Mouse (Mus musculus): ENCODE data around the gene Kmt2a. TPM values are rescaled to one million over a fixed set of nuclear protein-coding genes. Genes with fewer than 3 reads are reported as not detected.
"Not testable (repeated sequence)": the region's sequence is repeated elsewhere in the genome, so short reads cannot be mapped to it uniquely, and the experiment has no call there.

Gene Kmt2a
- total and polyA plus RNA-seq, 3 experiments, result 6.3 to 143 (median 10.0) TPM

DNA sequence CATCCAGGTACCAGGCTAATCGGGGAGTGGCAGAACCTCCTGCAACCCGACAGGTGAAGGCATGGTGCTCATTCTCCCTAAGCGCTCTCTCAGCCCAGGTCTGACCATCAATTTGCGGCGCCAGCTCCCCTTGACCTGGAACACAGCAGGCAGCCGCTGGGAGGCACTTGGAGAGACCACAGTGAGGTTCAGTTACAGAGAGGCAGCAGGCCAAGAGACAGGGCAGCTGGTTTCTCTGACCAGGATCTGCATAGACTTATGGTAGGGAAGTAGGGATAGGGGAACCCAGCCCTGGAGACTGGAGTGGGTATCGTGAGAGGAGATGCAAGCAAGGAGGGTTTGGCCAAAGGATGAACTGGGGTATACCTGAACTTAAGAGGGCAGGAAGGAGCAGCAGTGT is 82.8 kb downstream of the Kmt2a start:
- Histone ChIP-seq H3K9me3 (replicated peaks) (no peaks in the 10 kb centered on the region), H3K36me3 (replicated peaks) (peaks cover 3% of the 10 kb centered on the region), H3K4me1 (ENCODE audit: insufficient read depth, low read depth, low read length) (peaks cover 26% of the 10 kb centered on the region), H3K4me3 (ENCODE audit: low read depth, low read length) (no peak overlapping the region; the same call in 1 of the 2 replicates), H3K27me3 (ENCODE audit: insufficient read depth, low read length) (peaks cover 52% of the 10 kb centered on the region)
- ATAC-seq (ENCODE audit: extremely low read depth, insufficient number of reproducible peaks, low FRiP score, poor library complexity, severe bottlenecking) (no peak), DNase-seq (ENCODE audit: low spot score) (no peak)
- TF ChIP-seq CTCF (IDR thresholded peaks at IDR 0.05; ENCODE audit: low read depth, low read length) (no peak), GATA2 (IDR thresholded peaks at IDR 0.05; ENCODE audit: borderline replicate concordance, low read depth, low read length) (no peak), POLR2AphosphoS5 (IDR thresholded peaks at IDR 0.05; ENCODE audit: insufficient replicate concordance, low read depth, low read length) (no peak), GATA1 (IDR thresholded peaks at IDR 0.05; ENCODE audit: borderline replicate concordance, low read length) (no peak), TAL1 (conservative IDR thresholded peaks at IDR 0.05; ENCODE audit: low read depth, low read length) (no peak)

DNA sequence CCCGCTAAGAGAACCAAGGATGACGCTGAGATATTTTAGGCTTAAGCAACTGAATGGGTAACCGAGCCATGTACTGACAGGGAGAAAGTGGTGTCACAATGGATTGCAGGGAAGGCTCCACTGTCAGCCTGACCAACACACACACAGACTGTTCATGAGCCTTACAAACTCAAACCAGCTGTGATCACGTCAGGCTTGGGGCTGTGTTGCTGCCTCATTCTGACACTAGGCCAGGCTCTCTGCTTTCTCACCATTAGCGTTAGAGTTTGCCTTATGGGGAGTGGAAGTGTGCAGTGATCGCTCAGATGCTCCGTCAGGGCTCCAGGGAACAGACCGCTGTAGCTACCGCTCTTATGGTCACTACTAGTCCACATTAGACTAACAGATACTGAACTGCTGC is 88.3 kb downstream of the Kmt2a start:
- H3K9me3 ChIP-seq (replicated peaks), result no peaks in the 10 kb centered on the region
- TF ChIP-seq GATA1 (IDR thresholded peaks at IDR 0.05; ENCODE audit: borderline replicate concordance, low read length), result no peak
- TF ChIP-seq GATA2 (IDR thresholded peaks at IDR 0.05; ENCODE audit: borderline replicate concordance, low read depth, low read length), result no peak
- TF ChIP-seq CTCF (IDR thresholded peaks at IDR 0.05; ENCODE audit: low read depth, low read length), result no peak
- no peak for TF ChIP-seq TAL1 (conservative IDR thresholded peaks at IDR 0.05; ENCODE audit: low read depth, low read length)
- TF ChIP-seq POLR2AphosphoS5 (IDR thresholded peaks at IDR 0.05; ENCODE audit: insufficient replicate concordance, low read depth, low read length), result no peak
- H3K4me1 ChIP-seq (ENCODE audit: insufficient read depth, low read depth, low read length), result no peaks in the 10 kb centered on the region
- peaks cover 26% of the 10 kb centered on the region for H3K27me3 ChIP-seq (ENCODE audit: insufficient read depth, low read length)
- peaks cover 37% of the 10 kb centered on the region for H3K36me3 ChIP-seq (replicated peaks)
- DNase-seq (ENCODE audit: low spot score) (no peak), ATAC-seq (ENCODE audit: extremely low read depth, insufficient number of reproducible peaks, low FRiP score, poor library complexity, severe bottlenecking) (no peak)
- no peak overlapping the region for H3K4me3 ChIP-seq (ENCODE audit: low read depth, low read length)

DNA sequence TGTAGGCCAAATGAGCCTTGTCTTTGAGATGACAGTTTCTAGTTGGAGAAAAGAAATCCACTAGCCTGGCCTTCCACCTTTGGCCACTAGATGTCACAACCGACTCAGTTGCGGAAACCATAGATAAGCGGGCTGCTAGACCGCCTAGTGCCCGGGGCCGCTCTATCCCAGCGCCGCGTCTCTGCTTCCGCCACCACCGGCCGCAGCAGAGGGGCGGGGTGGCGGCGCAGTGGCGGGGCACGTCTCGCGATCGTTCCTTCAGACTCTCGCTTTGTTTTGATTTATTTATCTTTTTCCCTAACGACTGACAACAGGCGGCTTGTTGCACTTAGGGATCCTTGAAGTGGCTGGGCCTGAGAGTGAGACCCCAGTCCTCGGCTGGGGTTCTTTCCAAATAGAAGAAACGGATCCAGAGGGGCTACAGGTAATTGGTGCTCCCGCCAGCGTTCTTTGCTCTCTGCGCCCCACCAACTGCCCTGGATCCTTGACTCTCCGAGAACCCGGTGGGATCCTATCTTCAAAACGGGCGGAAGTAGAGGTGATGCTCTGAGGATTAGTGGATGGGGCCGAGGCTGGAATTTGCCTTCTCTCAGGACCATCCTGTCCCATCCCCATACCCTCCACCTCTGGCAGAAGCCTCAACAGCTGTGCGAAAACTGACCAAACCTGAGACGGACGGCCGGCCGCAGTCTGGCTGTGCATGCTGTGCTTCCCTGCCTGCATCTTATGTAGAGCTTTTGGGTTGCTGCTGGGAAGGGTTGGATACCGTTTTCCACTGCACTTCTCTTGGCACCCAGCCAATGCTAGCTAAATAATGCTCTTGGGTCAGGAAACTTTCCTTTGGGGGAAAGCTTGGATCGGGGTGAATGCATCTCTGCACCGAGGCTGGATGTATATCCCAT is 108.1 kb downstream of the Kmt2a start:
- H3K4me3 ChIP-seq (ENCODE audit: low read depth, low read length), result peak overlapping the region; percentile 79
- TF ChIP-seq CTCF (IDR thresholded peaks at IDR 0.05; ENCODE audit: low read depth, low read length) (peak; percentile 81), GATA1 (IDR thresholded peaks at IDR 0.05; ENCODE audit: borderline replicate concordance, low read length) (no peak)
- DNase-seq (ENCODE audit: low spot score) (peak; percentile 86), ATAC-seq (ENCODE audit: extremely low read depth, insufficient number of reproducible peaks, low FRiP score, poor library complexity, severe bottlenecking) (peak; percentile 99)
- no peaks in the 10 kb centered on the region for H3K9me3 ChIP-seq (replicated peaks)
- no peaks in the 10 kb centered on the region for H3K27me3 ChIP-seq (ENCODE audit: insufficient read depth, low read length)
- peaks cover 9% of the 10 kb centered on the region for H3K36me3 ChIP-seq (replicated peaks)
- H3K4me1 ChIP-seq (ENCODE audit: insufficient read depth, low read depth, low read length), result peaks cover 21% of the 10 kb centered on the region

DNA sequence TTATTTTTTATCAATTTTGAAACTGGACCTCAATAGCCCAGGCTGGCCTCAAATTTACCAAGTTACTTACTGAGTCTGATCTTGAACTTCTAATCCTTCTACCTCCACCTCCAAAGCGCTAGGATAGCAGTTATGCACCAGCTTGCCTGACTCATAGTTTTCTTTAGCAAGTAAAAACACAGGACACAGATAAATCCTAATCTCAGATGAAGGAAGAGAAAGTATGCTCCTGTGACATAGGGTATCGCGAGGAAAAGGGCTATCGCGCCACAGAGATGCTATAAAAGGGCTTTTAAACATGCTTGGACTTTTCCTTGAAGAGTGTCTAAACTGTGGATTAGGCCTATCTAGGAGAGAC is 108.7 kb downstream of the Kmt2a start:
- H3K4me3 ChIP-seq (ENCODE audit: low read depth, low read length), result peak overlapping the region; percentile 79; the same call in 1 of the 2 replicates
- no peak for ATAC-seq (ENCODE audit: extremely low read depth, insufficient number of reproducible peaks, low FRiP score, poor library complexity, severe bottlenecking)
- TF ChIP-seq POLR2AphosphoS5 (IDR thresholded peaks at IDR 0.05; ENCODE audit: insufficient replicate concordance, low read depth, low read length) (no peak), TAL1 (conservative IDR thresholded peaks at IDR 0.05; ENCODE audit: low read depth, low read length) (no peak), GATA1 (IDR thresholded peaks at IDR 0.05; ENCODE audit: borderline replicate concordance, low read length) (no peak), CTCF (IDR thresholded peaks at IDR 0.05; ENCODE audit: low read depth, low read length) (no peak), GATA2 (IDR thresholded peaks at IDR 0.05; ENCODE audit: borderline replicate concordance, low read depth, low read length) (no peak)

DNA sequence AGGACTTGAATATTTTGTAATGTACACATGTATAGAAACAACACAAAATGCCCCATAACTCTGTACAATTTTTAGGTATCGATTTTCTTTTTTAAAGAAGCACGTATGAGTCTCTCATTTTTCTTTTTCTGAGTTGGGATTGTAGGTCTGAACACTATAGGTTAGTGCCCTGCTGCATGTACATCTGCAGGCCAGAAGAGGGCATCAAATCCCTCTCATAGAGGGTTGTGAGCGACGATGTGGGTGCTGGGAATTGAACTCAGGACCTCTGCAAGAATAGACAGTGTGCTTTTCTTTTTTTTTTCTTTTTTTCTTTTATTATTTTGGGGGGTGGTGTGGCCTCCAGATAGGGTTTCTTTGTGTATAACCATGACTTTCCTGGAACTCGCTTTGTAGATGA is 109.7 kb downstream of the Kmt2a start:
- DNase-seq (ENCODE audit: low spot score) (no peak), ATAC-seq (ENCODE audit: extremely low read depth, insufficient number of reproducible peaks, low FRiP score, poor library complexity, severe bottlenecking) (no peak)
- TF ChIP-seq CTCF (IDR thresholded peaks at IDR 0.05; ENCODE audit: low read depth, low read length) (no peak), GATA2 (IDR thresholded peaks at IDR 0.05; ENCODE audit: borderline replicate concordance, low read depth, low read length) (no peak), TAL1 (conservative IDR thresholded peaks at IDR 0.05; ENCODE audit: low read depth, low read length) (no peak), POLR2AphosphoS5 (IDR thresholded peaks at IDR 0.05; ENCODE audit: insufficient replicate concordance, low read depth, low read length) (no peak), GATA1 (IDR thresholded peaks at IDR 0.05; ENCODE audit: borderline replicate concordance, low read length) (no peak)
- Histone ChIP-seq H3K4me1 (ENCODE audit: insufficient read depth, low read depth, low read length) (peaks cover 21% of the 10 kb centered on the region), H3K27me3 (ENCODE audit: insufficient read depth, low read length) (no peaks in the 10 kb centered on the region), H3K9me3 (replicated peaks) (no peaks in the 10 kb centered on the region), H3K4me3 (ENCODE audit: low read depth, low read length) (no peak overlapping the region), H3K36me3 (replicated peaks) (peaks cover 6% of the 10 kb centered on the region)

More for the DNA sequence above, 108.7 kb downstream of the Kmt2a start:
- no peak for DNase-seq (ENCODE audit: low spot score)
- Histone ChIP-seq H3K9me3 (replicated peaks) (no peaks in the 10 kb centered on the region), H3K27me3 (ENCODE audit: insufficient read depth, low read length) (no peaks in the 10 kb centered on the region), H3K36me3 (replicated peaks) (peaks cover 9% of the 10 kb centered on the region), H3K4me1 (ENCODE audit: insufficient read depth, low read depth, low read length) (peaks cover 21% of the 10 kb centered on the region)

DNA sequence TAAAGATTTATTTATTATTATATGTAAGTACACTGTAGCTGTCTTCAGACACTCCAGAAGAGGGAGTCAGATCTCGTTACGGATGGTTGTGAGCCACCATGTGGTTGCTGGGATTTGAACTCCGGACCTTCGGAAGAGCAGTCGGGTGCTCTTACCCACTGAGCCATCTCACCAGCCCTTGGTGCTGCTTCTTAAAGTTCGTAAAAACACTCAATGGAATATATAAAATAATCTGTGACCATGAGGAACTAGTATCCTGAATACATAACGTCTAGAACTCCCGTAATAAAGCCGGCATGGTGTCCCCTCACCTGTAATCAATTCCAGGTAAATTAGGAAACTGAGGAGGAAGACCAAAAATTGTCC is 113.1 kb downstream of the Kmt2a start:
- peak overlapping the region; percentile 93 for H3K4me3 ChIP-seq (ENCODE audit: low read depth, low read length)
- not testable (repeated sequence) for H3K27me3 ChIP-seq (ENCODE audit: insufficient read depth, low read length); DNase-seq (ENCODE audit: low spot score); ATAC-seq (ENCODE audit: extremely low read depth, insufficient number of reproducible peaks, low FRiP score, poor library complexity, severe bottlenecking); H3K9me3 ChIP-seq (replicated peaks)
- peaks cover 13% of the 10 kb centered on the region for H3K36me3 ChIP-seq (replicated peaks)
- peaks cover 23% of the 10 kb centered on the region for H3K4me1 ChIP-seq (ENCODE audit: insufficient read depth, low read depth, low read length)

All from G1E (cell line).